Mouse (Mus musculus): Measurements from ENCODE around the gene Clcn2.

DNA sequence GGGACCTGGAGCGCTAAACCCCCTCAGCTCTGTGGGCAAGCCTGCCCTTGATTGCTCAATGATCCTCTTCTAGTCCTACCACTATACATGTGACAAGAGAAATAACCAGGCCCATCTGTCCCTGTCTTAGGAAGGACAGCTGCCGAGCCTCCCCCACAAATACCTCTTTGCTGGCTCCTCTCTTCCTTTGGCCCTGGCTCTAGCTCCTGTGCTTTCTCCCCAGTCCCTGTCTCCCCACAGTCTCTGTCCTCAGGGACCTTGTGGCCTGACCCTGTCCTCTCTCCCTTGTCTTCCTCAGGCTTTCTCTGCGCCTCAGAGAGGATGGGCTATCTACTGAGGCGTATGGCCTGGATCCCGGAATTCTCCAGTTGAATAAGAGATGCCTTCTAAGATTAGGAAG, 14.1 kb upstream of the Clcn2 start:
- TF ChIP-seq GATA1 (IDR thresholded peaks at IDR 0.05; ENCODE audit: borderline replicate concordance, low read length) (no peak), FLI1 (IDR thresholded peaks at IDR 0.05; ENCODE audit: low read length) (no peak)
